Mouse (Mus musculus): ENCODE results near the gene Vangl1.

GRCm38 (mm10) chr3:102152872-102153271, 51.6 kb downstream of the Vangl1 start:
- TF ChIP-seq CTCF (IDR thresholded peaks at IDR 0.05) (no peak), EP300 (IDR thresholded peaks at IDR 0.05) (no peak)
